Mouse (Mus musculus) kidney, postnatal 0 days (tissue): ENCODE data around the gene Fam178b. TPM values are rescaled to one million over a fixed set of nuclear protein-coding genes. Genes with fewer than 3 reads are reported as not detected.

Experiments used
- ATAC-seq: fragments of 200-750 bp; cut with Nextera tagmentation; replicated peaks from 2 replicates; pipeline ENCODE4 v1.8.0; 2017; ENCODE audit warnings: low read depth, moderate number of reproducible peaks, moderate TSS enrichment, moderate library complexity; ENCODE audit not compliant: low FRiP score
- DNase-seq: peaks from one replicate; pipeline ENCODE4 v3.0.0-alpha.2; 2016; ENCODE audit warnings: low spot score
- H3K27ac ChIP-seq: fragments of 300-500 bp; sonication (generic); 2 replicates; pipeline ENCODE4 v1.5.1; 2014; ENCODE audit warnings: mild to moderate bottlenecking
- H3K27me3 ChIP-seq: fragments of 300-500 bp; sonication (generic); 2 replicates; pipeline ENCODE4 v1.6.1; 2014; ENCODE audit warnings: low read length, mixed read lengths; ENCODE audit not compliant: insufficient read depth
- H3K36me3 ChIP-seq: fragments of 300-500 bp; sonication (generic); 2 replicates; pipeline ENCODE4 v1.6.1; 2014; ENCODE audit warnings: low read length, mixed read lengths; ENCODE audit not compliant: insufficient read depth
- H3K4me1 ChIP-seq: fragments of 300-500 bp; sonication (generic); replicated peaks from 2 replicates; pipeline ENCODE4 v1.6.1; 2014; ENCODE audit warnings: antibody characterized with exemption, low read length, mixed read lengths; ENCODE audit not compliant: insufficient read depth
- H3K4me2 ChIP-seq: fragments of 300-500 bp; sonication (generic); 2 replicates; pipeline ENCODE4 v1.6.1; 2014; ENCODE audit warnings: mild to moderate bottlenecking, low read length, moderate library complexity, mixed read lengths
- H3K4me3 ChIP-seq: fragments of 300-500 bp; sonication (generic); replicated peaks from 2 replicates; pipeline ENCODE4 v1.5.1; 2014; ENCODE audit warnings: low read depth, low read length
- H3K9ac ChIP-seq: fragments of 300-500 bp; sonication (generic); 2 replicates; pipeline ENCODE4 v1.6.1; 2014; ENCODE audit warnings: low read depth, low read length
- H3K9me3 ChIP-seq: fragments of 300-500 bp; sonication (generic); replicated peaks from 2 replicates; pipeline ENCODE4 v1.6.1; 2016; ENCODE audit warnings: low read length, inconsistent platforms, mixed read lengths
- CTCF ChIP-seq: IDR thresholded peaks from 2 replicates; pipeline ENCODE4 v1.5.1; 2016; ENCODE audit warnings: antibody characterized with exemption, low read depth, mild to moderate bottlenecking, moderate library complexity
- WGBS: fragments of 180-500 bp; shearing (Covaris S2); extraction: QIAGEN DNeasy Blood & Tissue Kit; methylation state at CpG from one replicate; pipeline ENCODE4 v1.1.7; 2014; 5-methylcytosine and 5-hydroxymethylcytosine counted together
- polyA plus RNA-seq: library from polyadenylated mRNA; unstranded; fragments of >200 nt; fragmentation: Nextera tagmentation; extraction: Ambion mirVana; gene quantifications from 2 replicates; pipeline ENCODE4 v1.2.1, GENCODE M21; 2015

Fam178b gene
- polyA plus RNA-seq, 1 experiment from 2014 or later = 1.6 TPM

GRCm38 (mm10) chr1:36523332-36524013 lies 159.5 kb downstream of the Fam178b start:
- no peak overlapping the region for H3K27ac ChIP-seq
- no peak overlapping the region for H3K4me2 ChIP-seq
- peaks cover 55% of the 10 kb centered on the region for H3K36me3 ChIP-seq
- WGBS = 47% methylated on average over 9 of the region's 9 CpGs
- no peak overlapping the region for H3K4me3 ChIP-seq
- no peaks in the 10 kb centered on the region for H3K4me1 ChIP-seq
- no peaks in the 10 kb centered on the region for H3K9me3 ChIP-seq
- H3K27me3 ChIP-seq = no peaks in the 10 kb centered on the region
- DNase-seq (no peak), ATAC-seq (no peak)
- no peak for TF ChIP-seq CTCF
- no peak overlapping the region for H3K9ac ChIP-seq

GRCm38 (mm10) chr1:36522210-36522609 lies 160.8 kb downstream of the Fam178b start:
- TF ChIP-seq CTCF = no peak
- Histone ChIP-seq H3K4me3 (no peak overlapping the region), H3K36me3 (peaks cover 57% of the 10 kb centered on the region), H3K9ac (no peak overlapping the region), H3K4me1 (no peaks in the 10 kb centered on the region), H3K27me3 (no peaks in the 10 kb centered on the region), H3K9me3 (no peaks in the 10 kb centered on the region), H3K27ac (no peak overlapping the region), H3K4me2 (no peak overlapping the region)
- ATAC-seq (no peak), DNase-seq (no peak)
- WGBS = 87% methylated on average over 7 of the region's 7 CpGs

- H3K4me3 ChIP-seq = no peak overlapping the region
- H3K36me3 ChIP-seq = peaks cover 43% of the 10 kb centered on the region
- H3K27me3 ChIP-seq = no peaks in the 10 kb centered on the region
- peaks cover 3% of the 10 kb centered on the region; the same call in 1 of the 2 replicates for H3K4me1 ChIP-seq
- ATAC-seq (no peak), DNase-seq (no peak)
- H3K27ac ChIP-seq = no peak overlapping the region
- H3K4me2 ChIP-seq = no peak overlapping the region
- H3K9me3 ChIP-seq = no peaks in the 10 kb centered on the region
- WGBS = 64% methylated on average over 11 of the region's 11 CpGs
- no peak for TF ChIP-seq CTCF
- no peak overlapping the region for H3K9ac ChIP-seq
These were observed 163.4 kb downstream of the Fam178b start for GRCm38 (mm10) chr1:36519626-36520025.

- Histone ChIP-seq H3K27me3 (no peaks in the 10 kb centered on the region), H3K9ac (no peak overlapping the region), H3K4me1 (peaks cover 9% of the 10 kb centered on the region; the same call in 1 of the 2 replicates), H3K4me2 (no peak overlapping the region), H3K27ac (no peak overlapping the region), H3K4me3 (no peak overlapping the region), H3K36me3 (peaks cover 32% of the 10 kb centered on the region), H3K9me3 (no peaks in the 10 kb centered on the region)
- no peak for TF ChIP-seq CTCF
- WGBS = 70% methylated on average over 3 of the region's 3 CpGs
- ATAC-seq = peak; percentile 53
- DNase-seq = no peak
These were observed 164.7 kb downstream of the Fam178b start for GRCm38 (mm10) chr1:36518259-36518658.

- Histone ChIP-seq H3K9me3 (no peaks in the 10 kb centered on the region), H3K9ac (no peak overlapping the region), H3K4me2 (peak overlapping the region; percentile 96), H3K27me3 (no peaks in the 10 kb centered on the region), H3K36me3 (peaks cover 5% of the 10 kb centered on the region; the same call in 1 of the 2 replicates), H3K4me3 (peak overlapping the region; percentile 96), H3K4me1 (peaks cover 14% of the 10 kb centered on the region; the same call in 1 of the 2 replicates), H3K27ac (no peak overlapping the region)
- DNase-seq (peak; percentile 48), ATAC-seq (no peak)
- 60% methylated on average over 2 of the region's 2 CpGs for WGBS
- TF ChIP-seq CTCF = peak; percentile 68
These were observed 169.3 kb downstream of the Fam178b start for GRCm38 (mm10) chr1:36513718-36514117.

- Histone ChIP-seq H3K27me3 (no peaks in the 10 kb centered on the region), H3K36me3 (0 out of 2 replicates have a peak, but pooled peaks cover under 1% of the 10 kb centered on the region), H3K9me3 (no peaks in the 10 kb centered on the region), H3K9ac (peak overlapping the region; percentile 95; the same call in 1 of the 2 replicates), H3K4me1 (peaks cover 14% of the 10 kb centered on the region; the same call in 1 of the 2 replicates), H3K4me2 (peak overlapping the region; percentile 96), H3K4me3 (peak overlapping the region; percentile 96), H3K27ac (no peak overlapping the region)
- DNase-seq (no peak), ATAC-seq (no peak)
- WGBS = 10% methylated on average over 1 of the region's 1 CpGs
- no peak for TF ChIP-seq CTCF
These were observed 169.7 kb downstream of the Fam178b start for GRCm38 (mm10) chr1:36513310-36513709.
